Mouse (Mus musculus): Measurements from ENCODE around the gene Podnl1. TPM values are rescaled to one million over a fixed set of nuclear protein-coding genes. Genes with fewer than 3 reads are reported as not detected.

The Podnl1 gene
- 43.1 TPM for polyA plus RNA-seq (2017; shearing (Covaris generic))

DNA sequence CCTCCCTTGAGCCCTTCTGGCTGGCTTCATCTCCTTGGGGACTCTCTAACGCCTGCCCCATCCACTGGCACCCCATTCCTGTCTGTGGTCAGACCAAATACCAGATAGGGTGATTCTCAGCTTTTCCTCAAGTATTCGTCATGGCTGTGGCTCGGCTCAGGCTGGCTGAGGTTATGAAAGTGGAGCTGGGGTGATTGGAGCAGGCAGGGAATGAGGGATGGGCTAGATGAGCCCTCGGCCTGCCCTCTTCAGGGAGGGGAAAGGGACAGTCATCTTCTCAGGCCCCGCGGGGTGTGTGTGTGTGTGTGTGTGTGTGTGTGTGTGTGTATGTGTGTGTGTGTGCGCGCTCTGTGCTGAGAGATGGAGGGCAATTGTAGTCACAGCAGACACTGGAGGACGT, at the start of gene Podnl1:
TSS of gene Podnl1 (plus strand) at position 334 of the 400 bp plus-strand sequence.

DNA sequence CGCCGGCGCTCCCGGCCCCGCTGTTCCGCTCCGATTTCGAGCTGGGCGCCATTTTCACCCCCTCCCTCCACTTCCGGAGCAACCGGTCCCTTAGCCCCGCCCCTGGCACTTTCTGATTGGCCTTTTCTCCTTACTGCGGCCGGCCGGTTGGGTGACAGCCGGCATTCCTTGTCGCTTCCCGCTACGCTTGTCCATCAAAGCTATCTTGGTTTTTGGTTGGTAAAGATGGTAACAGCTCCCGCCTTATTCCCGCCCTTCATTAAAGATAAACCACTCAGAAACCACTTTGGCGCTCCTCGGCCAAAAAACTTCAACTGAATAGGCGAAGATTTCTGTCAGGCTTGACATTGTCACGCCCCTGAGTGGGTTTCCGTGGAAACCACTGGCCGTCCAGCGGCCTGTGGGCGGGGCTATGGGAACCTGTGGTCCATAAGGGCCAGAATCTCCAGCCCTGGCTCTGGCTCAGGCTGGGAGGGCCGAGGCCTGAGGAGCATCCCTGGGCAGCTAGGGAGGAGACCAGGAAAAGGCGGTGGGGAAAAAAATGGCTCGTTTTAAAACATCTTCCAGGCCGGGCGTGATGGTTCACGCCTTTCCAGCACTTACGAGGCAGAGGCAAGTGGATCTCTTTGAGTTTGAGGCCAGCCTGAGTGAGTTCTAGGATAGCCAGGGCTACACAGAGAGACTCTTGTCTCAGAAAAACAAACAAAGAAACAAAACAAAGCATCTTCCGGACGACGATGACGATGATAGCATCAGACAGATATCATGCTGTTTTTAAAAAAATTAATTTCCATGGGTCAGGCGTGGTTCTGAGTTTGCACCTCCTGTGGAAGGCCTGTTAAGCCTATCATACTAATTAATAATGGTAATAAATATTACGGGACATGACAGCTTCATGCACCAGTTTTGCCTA, 20.8 kb upstream of the Podnl1 start, which contains the start of gene Dcaf15:
TSS of gene Dcaf15 (minus strand) at position 72 of the 913 bp plus-strand sequence.

DNA sequence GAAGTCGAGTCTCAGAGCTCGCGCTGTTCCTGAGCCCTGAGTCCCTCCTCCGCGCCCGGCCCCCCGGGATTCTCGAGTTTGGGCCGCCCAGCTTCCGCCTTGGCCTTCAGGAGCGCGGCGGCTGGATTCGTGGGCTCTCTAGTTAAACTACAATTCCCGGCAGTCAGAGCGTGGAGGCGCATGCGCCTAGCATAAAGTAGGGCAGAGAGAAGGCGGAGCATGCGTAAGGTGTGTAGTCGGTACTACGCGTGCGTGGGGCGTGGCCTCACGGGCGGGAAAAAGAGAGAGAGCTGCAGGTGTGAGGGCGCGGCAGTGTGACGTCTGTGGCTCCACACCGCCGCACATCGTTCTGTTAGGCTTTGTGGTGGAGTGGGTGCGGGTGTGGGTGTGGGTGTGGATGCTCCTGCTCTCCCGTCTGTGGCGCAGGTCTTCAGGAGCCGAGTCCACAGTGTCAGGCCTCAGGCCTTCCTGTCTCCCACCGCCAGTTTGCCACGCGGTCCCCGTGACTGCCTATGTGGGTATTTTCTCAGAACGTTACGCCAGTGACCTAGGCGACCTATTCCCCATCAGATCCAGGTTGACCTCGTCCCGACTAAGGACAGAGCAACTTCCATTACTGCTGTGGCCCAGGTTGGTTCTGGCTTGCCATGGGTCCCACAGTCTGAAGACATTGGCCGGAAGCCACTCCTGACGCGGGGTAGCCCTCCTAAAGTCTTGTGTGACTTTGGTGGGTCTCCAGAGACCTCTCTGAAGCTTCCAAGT, 22.2 kb downstream of the Podnl1 start, which contains the start of the genes Cc2d1a and 4930432K21Rik:
TSS of gene Cc2d1a (minus strand) at position 168 of the 762 bp plus-strand sequence.
TSS of gene 4930432K21Rik (plus strand) at position 257 of the 762 bp plus-strand sequence.

Other genes with a start within 250 kb of the Podnl1 start
- gene Adgrl1, start 225.9 kb upstream of the Podnl1 start, polyA plus RNA-seq (2017; shearing (Covaris generic)): 5.4 TPM
- 0.85 TPM for gene Gm10644, start 170.8 kb upstream of the Podnl1 start, polyA plus RNA-seq (2017; shearing (Covaris generic))
- gene Asf1b, start 170.5 kb upstream of the Podnl1 start, polyA plus RNA-seq (2017; shearing (Covaris generic)): 5.4 TPM
- 37.4 TPM for gene Prkaca, start 153.0 kb upstream of the Podnl1 start, polyA plus RNA-seq (2017; shearing (Covaris generic))
- 4.2 TPM for gene Samd1, start 128.3 kb upstream of the Podnl1 start, polyA plus RNA-seq (2017; shearing (Covaris generic))
- not detected for gene 1700067K01Rik, start 124.5 kb upstream of the Podnl1 start, polyA plus RNA-seq (2017; shearing (Covaris generic))
- gene 2210011C24Rik, start 113.8 kb upstream of the Podnl1 start, polyA plus RNA-seq (2017; shearing (Covaris generic)): 3.5 TPM
- gene Palm3, start 104.5 kb upstream of the Podnl1 start, polyA plus RNA-seq (2017; shearing (Covaris generic)): 4.0 TPM
- 213 TPM for gene Il27ra, start 83.4 kb upstream of the Podnl1 start, polyA plus RNA-seq (2017; shearing (Covaris generic))
- 0.63 TPM for gene Rln3, start 81.0 kb upstream of the Podnl1 start, polyA plus RNA-seq (2017; shearing (Covaris generic))
- gene Gm10643, start 60.9 kb upstream of the Podnl1 start, polyA plus RNA-seq (2017; shearing (Covaris generic)): 2.2 TPM
- gene Rfx1, start 59.2 kb upstream of the Podnl1 start, polyA plus RNA-seq (2017; shearing (Covaris generic)): 26.0 TPM
- gene Dcaf15, start 21.2 kb upstream of the Podnl1 start, polyA plus RNA-seq (2017; shearing (Covaris generic)): 29.9 TPM
- gene Cc2d1a, start 21.9 kb downstream of the Podnl1 start, polyA plus RNA-seq (2017; shearing (Covaris generic)): 38.6 TPM
- 0.43 TPM for gene 4930432K21Rik, start 22.0 kb downstream of the Podnl1 start, polyA plus RNA-seq (2017; shearing (Covaris generic))
- gene Nanos3, start 59.2 kb downstream of the Podnl1 start, polyA plus RNA-seq (2017; shearing (Covaris generic)): not detected
- 49.0 TPM for gene Zswim4, start 111.1 kb downstream of the Podnl1 start, polyA plus RNA-seq (2017; shearing (Covaris generic))
- 481 TPM for gene D8Ertd738e, start 123.7 kb downstream of the Podnl1 start, polyA plus RNA-seq (2017; shearing (Covaris generic))
- gene Mri1, start 131.3 kb downstream of the Podnl1 start, polyA plus RNA-seq (2017; shearing (Covaris generic)): 138 TPM
- gene Ccdc130, start 144.4 kb downstream of the Podnl1 start, polyA plus RNA-seq (2017; shearing (Covaris generic)): 22.5 TPM

Measured in effector memory CD4-positive, alpha-beta T cell, adult 7 months (primary cell).